Mouse (Mus musculus) CD4-positive, CD25-positive, alpha-beta regulatory T cell, adult 2 months (primary cell): ENCODE results near the gene Csf2rb2.
A peak's percentile ranks its signal among the peaks of the same experiment; 100 is the strongest.
"Not testable (repeated sequence)": the region's sequence is repeated elsewhere in the genome, so short reads cannot be mapped to it uniquely, and the experiment has no call there.

Experiments used
- DNase-seq: peaks from one replicate; pipeline ENCODE4 v3.0.0-alpha.2; 2012; ENCODE audit warnings: low read depth, low spot score

The Csf2rb2 gene

GRCm38 (mm10) chr15:78318338-78319171, 13.0 kb upstream of the Csf2rb2 start:
- DNase-seq: not testable (repeated sequence)

DNA sequence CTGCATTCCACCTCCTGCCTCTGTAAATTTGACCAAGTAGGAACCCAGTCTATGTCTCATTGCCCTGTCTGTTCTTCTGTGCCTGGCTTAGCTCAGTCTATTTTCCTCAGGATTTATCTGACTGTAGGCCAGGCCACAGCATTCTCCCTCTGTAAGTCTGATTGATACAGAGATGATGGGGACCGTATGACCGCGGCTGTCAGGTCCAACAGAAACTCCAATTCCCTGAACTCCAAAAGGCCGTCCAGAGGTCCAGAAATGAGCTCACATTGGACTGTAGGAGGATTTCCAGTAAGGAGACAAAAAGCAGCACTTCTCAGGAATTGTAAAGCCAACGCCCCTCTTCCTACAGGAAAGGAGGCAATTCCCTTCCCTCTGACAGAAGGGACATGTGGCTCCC, 8.1 kb upstream of the Csf2rb2 start:
- not testable (repeated sequence) for DNase-seq

DNA sequence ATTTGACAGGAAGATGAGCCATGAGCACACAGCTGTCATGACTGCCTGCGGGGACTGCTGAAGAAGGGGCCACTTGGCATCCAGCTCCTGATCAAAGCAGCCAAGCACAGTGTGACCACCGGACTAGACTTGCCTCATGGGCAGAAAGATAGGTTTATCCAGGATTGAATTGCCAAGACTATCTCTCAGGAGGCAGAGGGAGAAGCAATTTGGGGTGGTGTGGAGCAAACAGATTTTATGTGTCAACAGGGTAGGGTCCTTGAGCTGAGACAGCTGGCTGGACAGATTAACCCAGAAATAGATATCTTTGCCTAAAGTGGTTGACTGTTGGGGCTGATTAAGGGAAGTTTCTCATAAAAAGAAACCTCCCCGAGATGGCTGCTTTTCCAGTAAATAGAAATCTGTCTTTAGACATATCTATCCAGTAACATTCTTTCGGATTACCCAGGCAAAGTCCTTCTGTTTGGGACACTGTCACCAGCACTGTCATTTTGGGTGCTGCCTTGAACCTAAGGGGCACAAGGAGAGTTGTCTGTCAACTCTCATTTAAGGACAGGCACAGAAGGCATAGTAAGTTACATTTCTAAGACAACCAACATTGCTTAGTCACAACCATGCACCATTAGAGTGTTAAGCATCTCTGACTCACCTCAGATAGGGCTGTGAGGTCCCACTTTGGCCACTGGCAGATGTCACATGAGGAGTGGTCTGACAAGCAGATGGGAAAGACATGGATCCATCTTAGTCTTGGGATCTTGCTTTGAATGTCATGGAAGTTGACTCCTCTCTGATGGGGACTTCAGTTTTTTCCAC, 7.1 kb upstream of the Csf2rb2 start:
- DNase-seq: not testable (repeated sequence)

DNA sequence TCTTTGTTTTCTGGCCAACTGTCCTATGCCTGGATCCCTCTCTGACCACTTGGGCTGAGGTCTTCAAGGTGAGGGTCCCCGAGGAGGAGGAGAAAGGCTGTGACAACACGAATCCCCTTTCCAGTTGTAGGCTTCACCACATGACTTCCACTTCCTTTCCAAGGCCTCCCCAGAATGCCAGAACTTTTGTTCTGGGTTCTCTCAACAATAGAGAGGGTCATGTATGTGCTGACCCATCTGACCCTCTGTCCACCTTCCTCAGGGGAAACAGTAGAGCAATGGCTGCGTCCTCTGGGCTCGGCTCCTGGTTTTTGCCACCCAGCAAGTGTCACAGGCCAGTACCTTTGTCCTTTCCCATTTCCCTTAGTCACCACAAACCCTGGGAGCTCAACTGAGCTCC, 5.5 kb upstream of the Csf2rb2 start:
- DNase-seq: no peak

DNA sequence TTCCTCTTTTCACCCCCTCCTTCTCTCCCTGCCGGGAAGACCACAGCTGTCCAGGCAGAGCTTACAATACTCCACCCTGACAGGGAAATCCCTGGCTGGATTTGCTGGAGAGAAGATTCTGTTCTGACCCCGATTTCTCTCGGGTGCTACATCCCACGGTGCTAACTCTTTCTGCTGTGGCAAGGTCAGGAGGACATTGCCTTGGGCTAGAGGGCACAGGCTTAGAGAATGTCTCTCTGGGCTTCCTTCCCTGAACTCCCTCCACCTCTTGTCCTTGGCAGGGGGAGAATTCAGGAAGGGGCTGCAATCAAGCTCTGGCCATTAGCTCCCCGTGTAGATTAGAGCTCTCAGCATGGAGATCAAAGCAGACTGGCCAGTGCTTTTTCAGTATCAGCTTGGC, 4.3 kb upstream of the Csf2rb2 start:
- no peak for DNase-seq

- DNase-seq: no peak
These were observed 1.8 kb downstream of the Csf2rb2 start for GRCm38 (mm10) chr15:78303665-78304233.

- no peak for DNase-seq
These were observed 2.8 kb downstream of the Csf2rb2 start for GRCm38 (mm10) chr15:78302718-78303117.

- peak; percentile 6 for DNase-seq
These were observed 4.7 kb downstream of the Csf2rb2 start for GRCm38 (mm10) chr15:78300773-78301172.

DNA sequence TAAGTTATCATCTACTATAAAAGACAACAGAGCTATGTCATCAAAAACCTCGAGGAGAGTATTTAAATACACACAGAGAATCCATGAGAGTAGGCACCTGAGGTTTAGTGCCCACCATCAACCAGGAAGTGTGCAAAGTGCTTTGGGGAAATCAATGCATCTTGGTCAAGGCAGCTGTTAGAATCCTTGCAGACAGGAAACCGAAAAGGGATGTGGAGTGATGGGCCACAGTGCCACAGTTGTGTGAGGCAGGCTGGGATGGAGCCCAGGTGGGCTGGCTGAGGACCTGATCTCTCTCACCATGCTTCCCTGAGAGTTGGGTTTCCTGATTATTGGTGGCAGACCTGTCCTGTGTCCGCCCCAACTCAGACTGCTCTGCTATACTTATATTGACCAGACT, 5.9 kb downstream of the Csf2rb2 start:
- no peak for DNase-seq

DNA sequence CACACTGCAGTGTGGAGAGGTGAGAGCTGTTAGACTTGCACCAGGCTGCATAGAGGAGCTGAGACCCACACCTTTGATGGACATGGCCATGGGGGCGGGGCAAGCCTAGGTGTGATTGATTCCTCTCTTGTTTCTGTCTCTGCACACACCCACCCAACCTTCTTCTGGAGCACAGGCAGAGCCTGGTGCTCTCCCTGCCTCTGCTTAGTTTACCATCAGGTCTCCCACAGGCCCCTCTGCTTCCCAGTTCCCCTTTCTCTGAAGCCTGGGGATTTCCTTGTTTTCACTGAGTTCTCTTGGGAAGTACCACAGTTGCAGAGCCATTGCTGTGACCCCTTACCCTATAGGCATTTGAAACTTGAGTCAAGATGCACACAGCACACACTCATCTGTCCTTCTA, 7.0 kb downstream of the Csf2rb2 start:
- DNase-seq: no peak

DNA sequence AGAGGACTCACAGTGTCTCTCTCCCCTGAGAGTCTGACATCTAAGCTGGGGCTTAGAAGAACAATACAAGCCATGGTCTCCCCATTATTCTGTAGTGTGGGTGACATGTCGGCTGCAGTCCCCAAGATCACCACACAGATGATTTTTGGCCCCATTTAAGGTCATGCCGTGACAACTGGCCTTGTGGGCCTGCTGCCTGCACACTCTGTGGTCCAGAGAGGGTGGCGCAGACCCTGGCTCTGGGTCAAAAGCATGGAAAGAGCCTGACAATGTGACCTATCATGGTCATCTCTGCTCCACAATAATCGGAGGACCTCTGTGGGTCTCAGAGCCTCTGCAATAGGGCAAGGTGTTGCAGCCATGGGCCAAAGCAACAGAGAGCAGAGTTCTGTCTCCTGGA, 11.8 kb downstream of the Csf2rb2 start:
- DNase-seq: no peak

DNA sequence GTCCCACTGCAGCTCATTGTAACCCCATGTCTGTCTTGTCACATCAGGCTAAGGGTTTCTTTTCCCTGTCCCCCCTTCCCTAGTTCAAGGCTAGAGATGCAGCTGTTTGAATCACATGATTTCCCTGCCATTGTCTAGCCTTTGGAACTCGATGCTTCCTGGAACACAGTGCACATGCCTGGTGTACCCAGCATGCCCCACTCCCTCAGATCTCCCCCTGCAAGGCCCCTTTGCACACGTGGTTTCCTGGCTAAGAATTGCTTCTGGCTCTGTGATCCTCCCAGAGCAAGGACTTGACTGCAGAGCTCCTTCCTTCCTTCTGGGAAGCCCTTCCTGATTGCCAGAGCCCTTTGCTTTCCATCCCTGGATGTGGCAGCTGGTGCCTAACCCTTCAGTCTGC, 12.3 kb downstream of the Csf2rb2 start:
- DNase-seq: not testable (repeated sequence)

- not testable (repeated sequence) for DNase-seq
These were observed 15.7 kb downstream of the Csf2rb2 start for GRCm38 (mm10) chr15:78289775-78290174.

DNA sequence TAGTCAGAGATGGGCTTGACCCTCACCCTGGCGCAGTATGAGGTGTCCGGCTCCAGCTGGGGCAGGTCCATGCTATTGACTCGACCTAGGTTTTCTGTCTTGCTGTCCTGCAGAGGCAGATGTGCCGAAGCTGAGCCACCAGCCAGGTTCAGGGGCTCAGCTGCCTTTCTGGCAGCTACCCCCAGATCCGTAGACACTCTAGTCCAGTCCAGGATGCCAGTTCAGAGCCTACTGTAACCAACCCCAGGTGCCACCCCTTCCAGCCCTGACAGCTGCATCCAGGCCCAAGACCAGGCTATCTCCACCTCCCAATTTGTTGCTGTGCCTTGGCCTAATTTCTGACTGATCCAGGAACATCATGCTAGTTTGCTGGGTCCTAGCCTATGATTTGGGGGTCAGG, 17.6 kb downstream of the Csf2rb2 start:
- DNase-seq: no peak

- no peak for DNase-seq
These were observed 27.2 kb downstream of the Csf2rb2 start for GRCm38 (mm10) chr15:78278308-78278707.

GRCm38 (mm10) chr15:78271208-78271607, 34.3 kb downstream of the Csf2rb2 start:
- DNase-seq: no peak

- DNase-seq: no peak
These were observed 37.7 kb downstream of the Csf2rb2 start for GRCm38 (mm10) chr15:78267865-78268264.

- DNase-seq: no peak
These were observed 38.1 kb downstream of the Csf2rb2 start for GRCm38 (mm10) chr15:78267441-78267840.

DNA sequence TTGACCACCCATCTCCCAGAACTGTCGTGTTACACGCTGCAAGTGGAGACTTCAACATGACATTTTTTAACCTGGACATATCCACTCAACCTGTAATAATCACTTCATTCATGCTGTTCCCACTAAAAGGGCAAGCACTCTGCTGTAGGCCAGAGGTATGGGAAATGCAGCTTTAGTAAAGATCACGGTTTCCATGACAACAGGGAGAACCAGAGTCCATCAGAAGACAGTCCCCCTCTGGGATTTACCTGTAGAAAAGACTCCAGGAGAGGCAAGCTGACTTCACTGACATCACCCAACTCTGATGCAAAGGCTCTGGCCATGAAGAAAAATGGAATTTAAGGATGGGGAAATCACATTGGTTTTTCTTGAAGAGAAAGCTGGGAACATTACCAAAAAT, 42.2 kb downstream of the Csf2rb2 start:
- DNase-seq: no peak

GRCm38 (mm10) chr15:78260668-78261333, 44.7 kb downstream of the Csf2rb2 start:
- DNase-seq: no peak

- DNase-seq: no peak
These were observed 47.2 kb downstream of the Csf2rb2 start for GRCm38 (mm10) chr15:78258246-78258865.
